Mouse (Mus musculus) G1E (cell line): ENCODE data around the gene Slc5a6.

Experiments used
- CTCF ChIP-seq: IDR thresholded peaks from 2 replicates; pipeline ENCODE4 v1.5.1; 2012; ENCODE audit warnings: low read depth, low read length, inconsistent platforms, mixed read lengths
- GATA1 ChIP-seq: IDR thresholded peaks from 2 replicates; pipeline ENCODE4 v1.6.1; 2012; ENCODE audit warnings: borderline replicate concordance, low read length, inconsistent platforms, mixed read lengths
- POLR2AphosphoS5 ChIP-seq: IDR thresholded peaks from 2 replicates; pipeline ENCODE4 v1.6.1; 2012; ENCODE audit warnings: low read depth, low read length, inconsistent platforms; ENCODE audit not compliant: insufficient replicate concordance
- TAL1 ChIP-seq: conservative IDR thresholded peaks from 2 replicates; pipeline ENCODE4 v1.6.1; 2012; ENCODE audit warnings: low read depth, low read length, inconsistent platforms, mixed read lengths

DNA sequence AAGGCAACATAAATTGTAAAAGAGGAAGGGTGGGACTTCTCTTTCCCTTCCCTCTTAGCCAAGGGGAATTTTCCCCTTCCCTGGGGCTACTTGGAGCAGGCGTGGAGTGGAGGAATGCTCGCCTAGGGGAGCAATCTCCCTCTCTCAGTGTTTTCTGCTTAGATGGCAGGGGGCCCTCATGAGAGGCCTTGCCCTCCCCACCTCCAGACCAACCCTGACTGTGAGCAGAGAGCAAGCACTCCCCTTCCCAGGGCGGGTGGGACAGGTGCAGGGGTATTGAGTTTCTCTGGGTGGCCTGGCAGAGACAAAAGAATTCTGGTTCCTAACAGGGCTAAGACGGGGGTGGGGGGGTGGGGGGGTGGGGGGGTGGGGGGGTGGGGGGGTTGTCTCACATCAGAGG is 25.5 kb downstream of the Slc5a6 start:
- TF ChIP-seq CTCF (no peak), GATA1 (no peak), TAL1 (no peak), POLR2AphosphoS5 (no peak)
